Mouse (Mus musculus): ENCODE measurements at regions not wholly inside any gene's neighbourhood (a gene's known extent, or its start where the extent isn't known, plus 50 kb on each side); places are given as distances from the start of the nearest gene placed in this dataset.

- no peak for TF ChIP-seq POLR2A (IDR thresholded peaks at IDR 0.05; ENCODE audit: extremely low read depth, insufficient read depth, low read length)
- TF ChIP-seq CTCF (IDR thresholded peaks at IDR 0.05; ENCODE audit: low read depth, low read length): no peak
Measured at GRCm38 (mm10) chr4:11885499-11885898, 95.6 kb downstream of the Gm10604 start.

Measured in liver, adult 2 months (tissue).